Mouse (Mus musculus) testis, postnatal 10 days (tissue): Measurements from ENCODE around the gene Guca2b.

Source experiments
- DNase-seq: peaks from one replicate; pipeline ENCODE4 v3.0.0; 2021; ENCODE audit warnings: low spot score

Guca2b gene

GRCm38 (mm10) chr4:119658731-119659130 lies at the start of gene Guca2b:
Guca2b (minus strand) TSS chr4:119658954.
- DNase-seq, result no peak

- DNase-seq, result no peak
Observed at GRCm38 (mm10) chr4:119707751-119708150, 49.0 kb upstream of the Guca2b start.

- no peak for DNase-seq
Observed at GRCm38 (mm10) chr4:119707326-119707725, 48.6 kb upstream of the Guca2b start.

- no peak for DNase-seq
Observed at GRCm38 (mm10) chr4:119703965-119704364, 45.2 kb upstream of the Guca2b start.

- DNase-seq, result no peak
Observed at GRCm38 (mm10) chr4:119701269-119701954, 42.7 kb upstream of the Guca2b start.

GRCm38 (mm10) chr4:119698339-119698738 lies 39.6 kb upstream of the Guca2b start:
- DNase-seq, result no peak

- no peak for DNase-seq
Observed at GRCm38 (mm10) chr4:119685746-119686145, 27.0 kb upstream of the Guca2b start.

DNA sequence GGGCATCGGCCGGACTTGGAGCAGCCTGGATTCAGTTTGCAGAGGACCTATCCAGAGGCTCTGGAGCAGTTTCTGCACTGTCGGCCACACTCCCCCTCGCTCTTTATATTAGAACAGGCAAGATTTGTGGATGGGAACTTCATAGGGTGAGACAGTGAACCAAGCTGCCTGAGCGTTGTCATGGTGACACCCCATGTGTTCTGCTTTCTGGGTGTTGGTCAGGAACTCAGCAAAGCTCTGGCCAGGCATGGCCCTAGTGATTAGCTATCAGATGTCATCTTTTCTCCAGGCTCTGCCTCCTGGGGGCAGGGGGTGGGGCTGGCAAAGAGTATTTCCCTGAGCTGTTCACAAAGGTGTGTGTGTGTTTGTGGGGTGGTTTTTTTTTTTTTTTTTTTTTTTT lies 23.8 kb upstream of the Guca2b start:
- no peak for DNase-seq

DNA sequence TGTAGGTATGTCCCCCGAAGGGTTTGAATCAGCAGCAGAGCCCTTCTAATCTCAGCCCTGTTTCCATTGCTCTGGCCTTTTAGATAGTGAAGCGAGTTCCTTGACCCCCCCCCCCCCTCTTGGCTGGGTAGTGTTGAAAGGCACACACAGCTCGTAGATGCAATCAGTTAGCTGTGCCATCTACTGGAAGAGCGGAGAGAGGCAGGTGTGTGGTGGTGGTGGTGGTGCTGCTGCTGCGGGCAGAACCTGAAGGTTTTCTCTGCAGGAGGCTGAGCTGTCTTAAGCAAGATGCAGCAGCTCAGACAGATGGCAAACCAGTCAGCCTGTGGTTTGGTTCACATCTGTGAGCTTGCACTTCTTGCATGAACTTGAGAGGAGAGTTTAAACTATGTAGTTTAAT lies 13.9 kb upstream of the Guca2b start:
- no peak for DNase-seq

GRCm38 (mm10) chr4:119671164-119671563 lies 12.4 kb upstream of the Guca2b start:
- DNase-seq, result no peak

GRCm38 (mm10) chr4:119670736-119671135 lies 12.0 kb upstream of the Guca2b start:
- DNase-seq, result no peak

DNA sequence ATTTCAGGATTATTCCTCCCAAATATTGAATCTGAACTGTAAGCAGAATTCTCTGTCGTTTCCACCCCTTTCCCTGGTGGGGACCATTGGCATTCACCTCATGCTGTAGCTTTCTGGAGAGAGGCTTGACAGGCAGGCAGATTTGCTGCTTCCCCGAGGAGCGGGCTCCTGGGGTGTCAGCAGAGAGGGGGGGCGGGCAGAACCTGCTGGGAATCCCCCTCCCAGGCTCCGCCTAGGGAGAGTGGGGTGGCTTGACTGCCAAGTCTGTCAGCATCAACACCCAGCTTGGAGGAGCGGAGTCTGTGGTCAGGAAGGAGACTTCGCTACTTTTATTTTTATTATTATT lies 11.4 kb upstream of the Guca2b start:
- no peak for DNase-seq

GRCm38 (mm10) chr4:119669356-119670209 lies 10.8 kb upstream of the Guca2b start:
- no peak for DNase-seq

- DNase-seq, result no peak
Observed at GRCm38 (mm10) chr4:119668596-119668995, 9.8 kb upstream of the Guca2b start.

- DNase-seq, result no peak
Observed at GRCm38 (mm10) chr4:119668185-119668584, 9.4 kb upstream of the Guca2b start.

GRCm38 (mm10) chr4:119667454-119667853 lies 8.7 kb upstream of the Guca2b start:
- peak; percentile 53 for DNase-seq

DNA sequence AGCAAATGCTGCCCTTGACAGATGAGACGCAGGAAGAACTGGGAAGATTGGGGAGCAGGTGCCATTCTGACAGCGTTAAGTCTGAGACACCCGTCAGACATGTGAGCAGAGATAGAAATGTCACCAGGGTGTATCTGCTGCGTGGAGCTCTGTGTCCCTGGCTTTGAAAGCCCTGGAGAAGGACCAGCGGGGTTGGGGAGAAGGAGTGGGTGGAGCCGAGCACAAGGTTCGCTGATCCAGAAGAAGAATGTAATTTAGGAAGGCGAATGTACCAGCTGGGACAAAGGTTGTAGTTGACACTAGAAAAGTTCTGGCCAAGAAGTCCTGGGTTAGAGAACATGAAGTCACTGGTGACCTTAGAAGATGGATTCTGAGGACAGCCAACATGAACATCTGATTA lies 7.4 kb upstream of the Guca2b start:
- DNase-seq, result no peak

GRCm38 (mm10) chr4:119665166-119665565 lies 6.4 kb upstream of the Guca2b start:
- DNase-seq, result no peak

- DNase-seq, result no peak
Observed at GRCm38 (mm10) chr4:119663409-119664095, 4.8 kb upstream of the Guca2b start.

DNA sequence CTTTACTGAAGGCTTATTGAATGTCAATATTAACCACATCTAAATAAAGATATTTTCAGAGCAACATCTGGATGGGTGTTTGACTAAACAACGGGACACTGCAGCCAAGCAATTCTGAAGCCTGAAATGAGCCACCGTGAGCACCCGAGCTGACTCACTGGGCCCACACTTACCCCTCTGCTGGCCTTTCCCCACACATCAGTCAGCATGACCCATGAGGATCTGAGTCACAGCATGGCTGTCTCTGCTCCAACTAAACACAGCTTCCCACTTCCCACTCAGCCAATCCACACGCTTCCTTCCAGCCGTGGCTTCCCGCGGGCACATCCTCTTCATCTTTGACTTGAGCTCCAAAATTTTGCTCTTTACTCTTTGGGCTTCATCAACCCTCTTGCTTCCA lies 4.2 kb upstream of the Guca2b start:
- no peak for DNase-seq

DNA sequence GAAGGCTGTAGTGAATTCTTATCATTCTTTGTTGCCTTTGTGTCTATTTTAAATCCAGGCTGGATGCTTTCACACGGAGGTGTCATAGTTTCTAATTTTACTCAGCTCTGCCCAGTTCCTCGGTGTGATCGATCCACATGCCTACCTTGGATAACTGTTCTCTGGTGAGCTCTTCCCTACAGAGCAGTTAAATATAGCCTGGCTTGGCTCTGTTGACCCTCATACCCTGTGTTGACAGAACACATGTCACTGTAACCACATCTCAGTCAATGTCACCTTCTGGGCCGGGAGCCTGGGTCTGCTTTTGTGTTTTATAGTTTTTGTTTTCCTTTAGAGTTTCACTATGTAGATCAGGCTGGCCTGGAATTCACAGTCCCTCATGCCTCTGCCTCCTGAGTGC lies 3.4 kb upstream of the Guca2b start:
- DNase-seq, result no peak

GRCm38 (mm10) chr4:119660007-119660406 lies 1.3 kb upstream of the Guca2b start:
- no peak for DNase-seq

- no peak for DNase-seq
Observed at GRCm38 (mm10) chr4:119658246-119658645, 508 bp downstream of the Guca2b start.
